Mouse (Mus musculus) brown adipose tissue, adult 24 weeks (tissue): ENCODE data around the gene Eno3. TPM values are rescaled to one million over a fixed set of nuclear protein-coding genes. Genes with fewer than 3 reads are reported as not detected.

Source experiments
- H3K27ac ChIP-seq: fragments of 200-500 bp; replicated peaks from 2 replicates; pipeline ENCODE4 v1.5.1; 2012; ENCODE audit warnings: low read depth, mild to moderate bottlenecking, low read length
- H3K4me1 ChIP-seq: fragments of 200-500 bp; 2 replicates; pipeline ENCODE4 v1.6.1; 2012; ENCODE audit warnings: low read length, mixed read lengths; ENCODE audit not compliant: control insufficient read depth, insufficient read depth, insufficient read length
- H3K4me3 ChIP-seq: fragments of 200-500 bp; 2 replicates; pipeline ENCODE4 v1.5.1; 2012; ENCODE audit warnings: low read depth, mild to moderate bottlenecking, low read length, moderate library complexity; ENCODE audit not compliant: insufficient read depth
- polyA plus RNA-seq: library from polyadenylated mRNA; stranded (reverse); fragments of >200 nt; gene quantifications from 2 replicates; pipeline ENCODE4 v1.2.4, GENCODE M21; 2012; ENCODE audit not compliant: missing spikeins, insufficient read depth, insufficient read length

The Eno3 gene
- polyA plus RNA-seq, 1 experiment: 40.8 TPM

DNA sequence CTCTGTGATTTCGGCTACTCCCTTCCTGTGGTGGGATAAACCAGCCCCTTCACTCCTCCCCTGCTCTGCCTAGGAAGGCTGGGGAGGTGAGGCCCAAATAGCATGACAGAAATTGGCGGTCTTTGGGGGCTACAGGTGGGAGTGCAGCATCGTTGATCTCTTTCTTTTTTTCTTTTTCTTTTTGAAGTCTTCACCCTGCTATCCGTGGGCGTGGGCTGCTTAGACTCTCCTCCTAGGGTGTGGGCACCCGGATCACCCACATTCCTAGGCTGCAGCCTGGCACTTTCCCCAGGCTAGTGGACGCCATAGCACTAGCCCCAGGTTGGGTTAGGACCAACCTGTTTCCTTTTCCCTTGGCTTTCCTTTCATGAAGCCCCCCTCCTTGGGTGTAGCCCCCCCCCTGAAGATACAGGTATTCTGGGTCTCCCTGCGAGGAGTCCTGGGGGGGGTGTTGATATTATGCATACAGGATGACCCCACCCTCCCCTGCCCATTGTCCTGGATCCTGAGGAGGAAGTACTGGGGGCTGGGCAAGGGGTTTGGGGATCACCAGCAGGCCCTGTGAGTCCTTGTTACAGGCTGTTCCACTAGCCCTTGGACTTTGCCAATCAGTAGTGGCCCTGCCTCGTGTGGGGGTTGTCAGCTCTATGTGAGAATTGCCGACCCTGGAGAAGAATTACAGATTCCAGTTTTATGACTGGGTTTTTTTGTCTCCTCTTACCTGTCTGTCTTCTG lies 44.4 kb downstream of the Eno3 start:
- peaks cover 11% of the 10 kb centered on the region for H3K4me1 ChIP-seq
- H3K4me3 ChIP-seq: peak overlapping the region; percentile 75
- H3K27ac ChIP-seq: peak overlapping the region; percentile 93

- Histone ChIP-seq H3K4me1 (peaks cover 11% of the 10 kb centered on the region), H3K27ac (peak overlapping the region; percentile 93), H3K4me3 (peak overlapping the region; percentile 75)
Measured at GRCm38 (mm10) chr11:70701984-70702733, 45.2 kb downstream of the Eno3 start.

DNA sequence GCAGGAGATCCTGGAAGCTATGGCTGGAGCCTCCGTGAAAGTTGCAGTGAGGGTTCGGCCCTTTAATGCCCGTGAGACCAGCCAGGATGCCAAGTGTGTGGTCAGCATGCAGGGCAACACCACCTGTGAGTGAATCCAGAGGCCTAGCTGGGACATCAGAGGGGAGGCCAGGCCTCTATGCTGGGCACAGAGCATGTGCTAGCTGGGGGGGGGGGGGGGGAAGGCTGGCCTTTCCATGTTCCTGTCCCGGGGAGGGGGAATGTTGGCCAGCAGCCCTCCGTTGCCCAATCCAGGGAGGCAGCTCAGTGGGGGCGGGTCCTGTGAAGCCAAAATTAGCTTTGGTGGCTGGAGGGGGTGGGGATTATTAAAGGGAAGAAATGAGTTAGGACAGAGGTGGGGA lies 45.8 kb downstream of the Eno3 start:
- Histone ChIP-seq H3K4me1 (peaks cover 11% of the 10 kb centered on the region), H3K4me3 (peak overlapping the region; percentile 75), H3K27ac (peak overlapping the region; percentile 93)

GRCm38 (mm10) chr11:70706127-70706526 lies 49.1 kb downstream of the Eno3 start:
- Histone ChIP-seq H3K4me1 (peaks cover 11% of the 10 kb centered on the region), H3K4me3 (no peak overlapping the region), H3K27ac (no peak overlapping the region)

- Histone ChIP-seq H3K4me1 (peaks cover under 1% of the 10 kb centered on the region; the same call in 1 of the 2 replicates), H3K4me3 (no peak overlapping the region), H3K27ac (no peak overlapping the region)
Measured at GRCm38 (mm10) chr11:70711026-70711425, 54.0 kb downstream of the Eno3 start.

Other genes starting within 250 kb of the Eno3 start
- 4.6 and 5.4 TPM in 2 replicates for gene Pelp1, start 247.2 kb upstream of the Eno3 start, polyA plus RNA-seq
- gene Arrb2, start 224.6 kb upstream of the Eno3 start, polyA plus RNA-seq: 8.2 and 13.4 TPM in 2 replicates
- 15.0 and 16.7 TPM in 2 replicates for gene Med11, start 205.3 kb upstream of the Eno3 start, polyA plus RNA-seq
- gene Zmynd15, start 197.8 kb upstream of the Eno3 start, polyA plus RNA-seq: 0.42 TPM in 1 of 2 replicates, not detected in the other
- 5.0 TPM in 2 replicates for gene Cxcl16, start 197.2 kb upstream of the Eno3 start, polyA plus RNA-seq
- gene Tm4sf5, start 152.0 kb upstream of the Eno3 start, polyA plus RNA-seq: not detected in 2 replicates
- gene Vmo1, start 142.6 kb upstream of the Eno3 start, polyA plus RNA-seq: not detected in 2 replicates
- gene Gltpd2, start 138.0 kb upstream of the Eno3 start, polyA plus RNA-seq: not detected in 2 replicates
- 221 and 229 TPM in 2 replicates for gene Psmb6, start 131.8 kb upstream of the Eno3 start, polyA plus RNA-seq
- gene Gm40193, start 124.3 kb upstream of the Eno3 start, polyA plus RNA-seq: not detected in 2 replicates
- 2.2 and 5.9 TPM in 2 replicates for gene Pld2, start 117.1 kb upstream of the Eno3 start, polyA plus RNA-seq
- gene Mink1, start 94.3 kb upstream of the Eno3 start, polyA plus RNA-seq: 14.5 and 18.5 TPM in 2 replicates
- gene 4930544D05Rik, start 41.4 kb upstream of the Eno3 start, polyA plus RNA-seq: not detected in 2 replicates
- gene Chrne, start 38.0 kb upstream of the Eno3 start, polyA plus RNA-seq: not detected in 2 replicates
- gene Gp1ba, start 18.1 kb upstream of the Eno3 start, polyA plus RNA-seq: not detected in 2 replicates
- 44.0 and 52.3 TPM in 2 replicates for gene Rnf167, start 10.0 kb upstream of the Eno3 start, polyA plus RNA-seq
- gene Slc25a11, start 9.7 kb upstream of the Eno3 start, polyA plus RNA-seq: 166 and 170 TPM in 2 replicates
- gene Pfn1, start 2.6 kb upstream of the Eno3 start, polyA plus RNA-seq: 244 and 265 TPM in 2 replicates
- gene Spag7, start 12.2 kb downstream of the Eno3 start, polyA plus RNA-seq: 74.7 and 107 TPM in 2 replicates
- gene Camta2, start 30.9 kb downstream of the Eno3 start, polyA plus RNA-seq: 15.8 and 16.3 TPM in 2 replicates
- 15.7 and 24.0 TPM in 2 replicates for gene Inca1, start 43.0 kb downstream of the Eno3 start, polyA plus RNA-seq
- gene Kif1c, start 43.3 kb downstream of the Eno3 start, polyA plus RNA-seq: 93.8 and 106 TPM in 2 replicates
- 3.5 and 5.5 TPM in 2 replicates for gene Zfp3, start 107.0 kb downstream of the Eno3 start, polyA plus RNA-seq
- not detected in 2 replicates for gene Scimp, start 155.4 kb downstream of the Eno3 start, polyA plus RNA-seq
- 20.5 and 22.8 TPM in 2 replicates for gene Rabep1, start 187.6 kb downstream of the Eno3 start, polyA plus RNA-seq